In the genomic region with DNA sequence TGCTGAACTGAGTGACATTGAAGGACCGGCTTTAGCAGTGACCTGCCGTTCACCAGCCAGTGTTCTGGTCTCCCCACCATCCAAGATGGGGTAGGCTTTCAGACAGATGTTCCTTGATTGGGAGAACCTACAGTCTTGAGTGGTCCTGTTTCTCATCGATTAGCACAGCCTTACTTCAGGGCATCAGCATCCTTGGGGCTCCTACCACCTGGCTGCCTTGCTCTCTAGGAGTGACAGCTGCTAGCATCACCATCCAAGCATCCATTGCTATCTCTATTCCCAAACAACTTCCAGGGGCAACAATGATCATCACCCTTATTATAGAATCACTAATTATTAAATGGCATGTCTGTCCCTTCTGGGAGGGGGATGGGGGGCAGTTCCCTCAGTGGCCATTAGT, we compare ENCODE assay signal across 27 mouse cellular contexts.
"Had no signal": no experiment of that assay in that cellular context is flagged by ENCODE, and none has a peak within 500 bp of the region (broad histone marks: within the 10 kb centered on the region; RNA-seq: fewer than 3 reads in every experiment).

No protein-coding gene starts in this region.

- H3K9me3 ChIP-seq: embryonic facial prominence, embryonic 10.5 days; embryonic facial prominence, embryonic 12.5 days; embryonic facial prominence, embryonic 13.5 days; embryonic facial prominence, embryonic 15.5 days; forebrain, embryonic 10.5 days; forebrain, embryonic 12.5 days; forebrain, embryonic 13.5 days; forebrain, embryonic 15.5 days had no signal

- H3K27ac ChIP-seq: embryonic facial prominence, embryonic 10.5 days; embryonic facial prominence, embryonic 12.5 days; embryonic facial prominence, embryonic 13.5 days; embryonic facial prominence, embryonic 15.5 days; forebrain, embryonic 10.5 days; forebrain, embryonic 12.5 days; forebrain, embryonic 13.5 days; forebrain, embryonic 15.5 days; heart, adult 2 months had no signal

- H3K36me3 ChIP-seq: forebrain, embryonic 15.5 days had no signal

- ATAC-seq: forebrain, embryonic 13.5 days; forebrain, embryonic 14.5 days; forebrain, embryonic 15.5 days; forebrain, embryonic 16.5 days; forebrain, postnatal 0 days had no signal

- H3K27me3 ChIP-seq: embryonic facial prominence, embryonic 12.5 days; embryonic facial prominence, embryonic 13.5 days; embryonic facial prominence, embryonic 15.5 days; forebrain, embryonic 12.5 days; forebrain, embryonic 13.5 days; forebrain, embryonic 15.5 days had no signal

- H3K4me1 ChIP-seq: embryonic facial prominence, embryonic 12.5 days; forebrain, embryonic 10.5 days had no signal

- DNase-seq: cerebellum, adult 8-10 months; cerebellum, adult 9-10 months; cerebellum, adult 9-11 months; cerebellum, postnatal 10 days; cerebellum, postnatal 14 days; cerebellum, postnatal 25 days; cerebellum, postnatal 36 days; embryo, embryonic 11 days; forebrain, postnatal 0 days; gastrocnemius, adult 2 months; gastrocnemius, postnatal 10 days; gastrocnemius, postnatal 14 days; gastrocnemius, postnatal 25 days; gastrocnemius, postnatal 36 days; heart, adult 18-20 months; heart, adult 2 months had no signal

- H3K4me3 ChIP-seq: embryonic facial prominence, embryonic 10.5 days; embryonic facial prominence, embryonic 12.5 days; embryonic facial prominence, embryonic 13.5 days; embryonic facial prominence, embryonic 15.5 days; erythroblast, embryonic 14.5 days; forebrain, embryonic 10.5 days; forebrain, embryonic 12.5 days; forebrain, embryonic 13.5 days; forebrain, embryonic 15.5 days; gastrocnemius, adult 2 months; heart, adult 2 months had no signal

- H3K9ac ChIP-seq: embryonic facial prominence, embryonic 12.5 days; embryonic facial prominence, embryonic 13.5 days; embryonic facial prominence, embryonic 15.5 days; forebrain, embryonic 12.5 days; forebrain, embryonic 13.5 days; forebrain, embryonic 15.5 days; forebrain, postnatal 0 days had no signal

- H3K4me2 ChIP-seq: embryonic facial prominence, embryonic 12.5 days; embryonic facial prominence, embryonic 13.5 days; embryonic facial prominence, embryonic 15.5 days; forebrain, embryonic 12.5 days; forebrain, embryonic 13.5 days; forebrain, embryonic 15.5 days had no signal
